Mouse (Mus musculus): ENCODE data around the gene Lrrfip2. TPM values are rescaled to one million over a fixed set of nuclear protein-coding genes. Genes with fewer than 3 reads are reported as not detected.

The Lrrfip2 gene
- total RNA-seq, 2 experiments from 2014 or later = 63.6 to 71.3 TPM

DNA sequence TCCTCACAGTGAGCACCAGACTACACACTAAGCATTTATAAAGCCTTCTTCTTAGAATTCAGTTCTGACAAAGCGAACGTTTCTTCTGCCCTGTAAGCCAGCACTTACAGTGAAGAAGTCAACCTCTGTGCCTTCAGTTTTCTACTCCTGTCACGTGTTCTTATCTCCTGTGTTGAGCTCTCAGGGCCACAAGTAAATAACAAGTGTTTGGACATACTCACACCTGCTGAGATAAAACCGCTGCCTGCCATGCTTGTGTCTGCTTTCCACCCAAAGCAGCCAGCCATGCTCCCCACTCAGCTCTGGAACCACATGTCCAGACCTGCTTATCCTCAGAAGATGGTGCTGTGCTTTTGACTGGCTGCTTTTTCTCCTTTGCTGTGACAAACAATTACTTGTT, 49.2 kb downstream of the Lrrfip2 start:
- no peak for DNase-seq

DNA sequence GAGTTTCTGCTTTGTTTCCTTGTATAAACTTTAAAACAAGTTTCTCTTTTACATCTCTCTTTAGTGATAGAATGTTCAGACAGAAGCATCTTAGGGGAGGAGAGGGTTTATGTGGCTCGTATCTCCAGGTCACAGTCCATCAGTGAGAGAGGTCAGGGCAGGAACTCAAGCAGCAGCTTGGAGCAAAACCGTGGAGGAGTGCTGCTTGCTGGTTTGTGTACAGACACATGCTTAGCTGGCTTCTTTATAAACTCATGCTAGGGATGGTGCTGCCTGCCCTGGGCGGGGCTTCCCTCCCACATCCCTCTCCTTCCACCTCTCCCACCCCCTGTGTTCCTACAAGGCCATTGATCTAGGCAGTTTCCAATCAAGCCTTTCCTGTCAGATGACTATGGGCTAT, 53.0 kb downstream of the Lrrfip2 start:
- no peak for DNase-seq

DNA sequence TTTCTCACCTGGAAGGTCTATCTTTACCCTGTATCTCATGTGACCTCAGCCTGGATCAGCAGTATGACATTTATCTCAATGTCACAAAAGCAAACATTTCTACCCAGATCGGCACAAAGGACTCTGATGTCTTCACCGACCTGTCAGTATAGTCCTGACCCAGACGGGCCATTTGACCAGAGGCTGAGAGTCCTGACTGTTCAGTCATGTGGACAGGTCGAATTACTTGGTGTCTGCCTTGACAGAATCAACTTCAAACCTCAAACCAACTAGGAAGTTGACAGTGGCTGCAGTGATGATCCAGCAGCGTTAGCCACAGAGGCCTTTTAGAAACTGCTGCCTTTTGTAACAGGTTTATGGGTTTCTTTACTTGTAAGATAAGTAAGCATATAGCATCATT, 56.7 kb downstream of the Lrrfip2 start:
- no peak for DNase-seq

DNA sequence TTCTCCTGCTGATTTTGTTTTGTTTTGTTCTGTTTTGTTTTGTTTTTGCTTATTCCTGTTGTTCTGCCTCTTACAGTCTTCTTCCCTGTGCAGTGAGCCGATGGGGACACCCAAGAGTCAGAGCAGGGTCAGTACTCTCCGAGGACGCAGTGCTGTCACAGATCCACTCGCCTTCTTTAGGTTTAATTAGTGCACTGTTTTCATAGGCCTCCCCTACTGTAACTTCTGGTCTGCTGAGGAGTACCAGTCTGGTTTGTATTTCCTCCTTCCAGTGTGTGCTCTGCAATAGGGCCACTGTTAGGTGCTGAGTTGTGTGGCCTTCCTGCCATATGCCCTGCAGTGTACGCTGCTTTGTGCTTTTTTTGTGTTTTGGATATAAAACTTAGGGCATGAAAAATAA, 61.6 kb downstream of the Lrrfip2 start:
- DNase-seq = no peak

DNA sequence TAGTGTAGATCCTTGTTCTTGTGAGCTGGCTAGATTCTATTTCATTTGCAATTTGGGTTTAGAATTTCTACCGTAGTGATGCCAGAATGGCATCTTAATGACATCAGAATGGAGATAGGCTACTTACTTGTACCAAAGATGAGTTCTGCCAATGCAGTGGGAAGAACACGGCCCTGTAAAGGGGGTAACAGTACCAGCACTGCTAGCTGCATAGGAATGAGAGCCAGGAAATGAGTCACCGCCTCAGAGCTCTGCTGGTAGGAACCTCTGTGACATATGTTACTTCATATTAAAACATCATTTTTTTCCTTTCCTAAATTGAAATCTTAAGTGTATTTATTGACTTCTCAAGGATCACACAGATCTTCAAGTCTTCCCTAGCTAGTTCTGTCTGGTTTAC, 64.8 kb downstream of the Lrrfip2 start:
- DNase-seq = no peak

DNA sequence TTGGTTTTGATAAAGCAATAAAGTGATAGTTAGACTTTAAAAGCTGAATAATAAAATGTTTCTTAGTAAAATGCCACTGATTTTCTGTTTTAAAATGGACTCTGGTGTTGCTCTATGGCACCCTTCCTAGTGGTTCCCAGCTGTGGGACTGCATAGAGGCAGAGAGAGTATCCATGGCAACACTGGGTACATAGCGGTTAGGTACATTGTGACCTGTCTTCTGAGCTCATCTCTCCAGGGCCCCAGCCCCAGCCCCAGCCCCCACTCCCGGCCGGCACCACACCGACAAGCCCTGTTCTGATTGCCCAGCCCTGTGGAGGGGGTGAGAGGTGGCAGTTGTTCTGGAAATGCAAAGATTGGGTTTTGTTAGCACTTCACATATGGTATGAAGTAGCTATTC, 67.5 kb downstream of the Lrrfip2 start:
- DNase-seq = peak; percentile 12

DNA sequence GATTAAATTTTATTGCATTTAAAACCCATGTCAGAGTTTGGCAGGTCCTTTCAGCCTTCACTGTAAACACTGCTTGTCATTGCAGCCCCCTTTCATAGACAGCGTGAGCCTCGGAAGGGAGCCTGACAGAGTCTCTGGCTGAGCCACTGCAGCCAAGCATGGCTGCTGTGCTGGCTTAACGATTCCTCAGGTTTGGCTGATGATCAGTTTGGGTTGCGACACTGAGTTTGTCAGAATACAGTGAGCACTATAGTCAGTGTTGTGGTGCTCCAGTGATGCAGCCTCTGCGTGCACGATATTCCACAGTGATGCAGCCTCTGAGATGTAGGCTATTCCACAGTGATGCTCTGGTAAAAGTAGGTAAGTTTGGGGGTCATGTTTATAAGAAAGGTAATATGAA, 69.5 kb downstream of the Lrrfip2 start:
- DNase-seq = no peak

DNA sequence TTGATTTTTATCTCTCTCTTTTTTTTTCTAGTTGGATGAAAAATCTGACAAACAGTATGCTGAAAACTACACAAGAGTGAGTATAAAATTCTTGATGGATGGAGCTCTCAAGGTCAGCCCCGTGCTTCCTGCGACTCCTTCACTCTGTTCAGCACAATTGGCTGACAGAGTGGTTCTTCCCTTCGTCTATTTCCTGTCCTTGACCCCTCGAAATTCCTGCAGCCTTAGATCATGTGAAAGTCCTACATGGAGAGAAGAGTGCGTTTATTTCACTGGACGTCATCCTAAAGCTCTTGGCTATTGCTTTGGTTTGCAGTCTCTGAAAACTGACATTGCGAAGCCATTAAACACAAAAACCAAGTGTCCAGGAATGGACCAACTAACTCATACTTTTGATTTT, 71.3 kb downstream of the Lrrfip2 start:
- DNase-seq = no peak

DNA sequence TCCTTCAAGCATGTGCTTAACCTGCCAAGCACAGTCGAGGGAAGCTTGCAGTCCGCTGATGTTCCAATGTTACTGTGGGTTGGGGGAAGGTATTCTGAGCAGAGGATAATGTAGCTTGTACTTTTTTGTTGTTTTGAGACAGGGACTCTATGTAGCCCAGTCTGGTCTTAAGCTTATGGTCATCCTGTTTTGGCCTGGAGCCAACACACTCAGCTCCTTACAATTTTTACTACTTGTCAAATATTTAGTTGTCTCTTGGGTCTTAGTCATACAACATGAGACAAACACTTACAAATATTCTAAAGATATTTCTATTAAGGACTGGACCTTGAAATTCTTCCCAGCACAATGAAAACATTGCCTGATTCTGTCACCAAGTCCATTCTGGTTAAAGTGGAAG, 75.8 kb downstream of the Lrrfip2 start:
- no peak for DNase-seq

DNA sequence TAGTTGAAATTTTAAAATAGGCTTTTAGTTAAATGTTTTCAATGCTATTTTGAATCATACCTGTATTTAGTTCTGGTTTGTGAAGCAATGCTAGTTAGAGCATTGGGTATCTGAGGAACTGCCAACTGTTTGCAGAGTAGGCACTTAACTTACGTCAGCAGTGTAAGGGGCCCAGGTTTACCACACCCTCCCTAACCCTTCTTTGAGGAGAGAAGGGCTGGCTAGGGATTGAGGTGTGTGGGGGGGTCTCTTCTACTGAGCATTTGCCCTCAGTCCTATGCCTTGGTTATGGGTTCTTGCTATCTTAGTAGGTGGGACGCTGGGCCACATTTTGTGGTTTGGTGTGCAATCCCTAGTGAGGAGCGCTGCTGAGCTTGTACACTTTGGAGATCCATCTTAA, 79.7 kb downstream of the Lrrfip2 start:
- no peak for DNase-seq

DNA sequence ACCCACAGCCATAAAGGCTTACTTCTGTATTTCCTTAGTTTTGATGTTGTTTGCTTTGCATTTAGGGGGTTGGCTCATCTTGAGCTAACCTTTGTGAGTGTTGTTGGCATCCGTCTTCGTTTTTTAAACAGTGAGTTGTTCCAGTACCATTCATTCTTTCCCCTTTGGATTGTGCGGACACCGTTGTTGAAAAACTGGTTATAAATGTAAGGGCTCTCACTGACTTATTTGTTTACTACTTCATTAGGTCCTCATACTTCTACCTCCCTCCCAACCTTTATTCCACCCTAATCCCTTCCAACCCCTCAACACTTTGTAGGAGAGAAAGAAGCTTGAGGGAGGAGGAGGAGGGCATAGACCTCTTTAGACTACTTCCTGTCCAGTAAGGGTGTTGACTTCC, 80.3 kb downstream of the Lrrfip2 start:
- no peak for DNase-seq

DNA sequence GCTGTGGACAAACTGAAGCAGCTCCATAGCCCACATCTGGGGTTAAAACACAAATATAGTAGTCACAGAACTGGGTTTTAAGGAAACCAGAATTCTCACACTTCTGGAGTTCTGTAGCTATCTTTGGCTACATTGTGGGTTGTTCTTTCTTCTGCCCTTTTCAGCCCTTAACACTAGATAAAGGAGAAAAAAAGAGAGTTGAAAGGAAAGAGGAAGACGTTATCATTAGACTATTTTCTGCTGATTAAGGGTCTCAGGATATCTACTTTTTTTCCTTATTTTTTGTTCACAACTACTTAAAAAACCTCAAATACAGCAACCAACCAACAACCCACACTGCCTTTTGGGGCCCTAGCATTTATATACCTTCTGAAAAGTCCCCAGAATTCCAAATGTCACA, 80.9 kb downstream of the Lrrfip2 start:
- no peak for DNase-seq

DNA sequence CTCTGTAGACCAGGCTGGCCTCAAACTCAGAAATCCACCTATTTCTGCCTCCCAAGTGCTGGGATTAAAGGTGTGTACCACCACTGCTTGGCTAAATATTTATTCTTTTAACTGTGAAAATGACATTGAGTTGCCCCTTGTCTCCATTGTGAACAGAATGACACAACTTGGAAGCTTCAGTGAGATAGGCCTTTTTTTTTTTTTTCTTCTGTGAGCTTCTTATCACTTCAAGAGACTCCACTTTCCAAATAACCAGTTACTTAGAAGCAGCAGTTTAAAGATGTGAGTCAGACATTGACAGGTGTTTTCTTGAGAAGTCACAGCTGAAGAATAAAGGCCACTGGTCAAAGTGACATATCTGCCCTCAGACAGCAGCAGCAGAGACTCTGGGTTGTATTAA, 82.8 kb downstream of the Lrrfip2 start:
- DNase-seq = no peak

DNA sequence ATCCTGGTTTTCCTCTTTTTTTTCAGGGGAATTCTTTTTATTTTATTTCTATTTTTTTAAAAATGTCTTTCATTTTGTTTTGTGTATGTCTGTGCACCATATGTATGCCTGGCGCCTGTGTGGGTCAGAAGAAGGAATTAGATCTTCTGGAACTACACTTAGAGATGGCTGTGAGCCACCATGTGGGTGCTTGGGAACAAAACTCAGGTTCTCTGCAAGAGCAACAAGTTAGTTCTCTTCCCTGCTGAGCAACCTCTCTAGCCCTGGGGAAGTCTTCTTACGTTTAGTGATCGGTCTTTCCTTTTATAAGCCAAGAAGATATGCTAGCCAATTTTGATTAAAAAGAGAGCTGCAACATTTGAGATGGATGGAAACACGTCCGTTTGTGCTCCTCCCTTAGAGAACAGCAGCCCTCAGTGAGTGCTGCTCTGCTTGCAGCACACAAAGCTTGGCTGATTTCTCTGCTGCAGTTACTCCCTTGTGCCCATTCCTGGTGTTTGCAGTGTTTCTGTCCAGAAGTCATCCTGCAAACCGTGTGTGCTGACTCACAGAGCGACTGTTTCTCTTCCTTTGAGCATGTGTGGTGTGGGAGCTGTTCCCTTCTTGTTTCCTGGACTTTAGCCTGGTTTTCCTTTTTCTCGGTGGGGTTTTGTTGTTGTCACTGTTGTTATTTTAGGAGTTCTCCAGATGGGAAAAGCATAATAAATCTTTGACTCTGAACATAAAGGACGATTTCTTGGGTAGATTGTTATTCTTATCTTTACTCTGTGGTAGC, 87.4 kb downstream of the Lrrfip2 start:
- peak; percentile 33 for DNase-seq

DNA sequence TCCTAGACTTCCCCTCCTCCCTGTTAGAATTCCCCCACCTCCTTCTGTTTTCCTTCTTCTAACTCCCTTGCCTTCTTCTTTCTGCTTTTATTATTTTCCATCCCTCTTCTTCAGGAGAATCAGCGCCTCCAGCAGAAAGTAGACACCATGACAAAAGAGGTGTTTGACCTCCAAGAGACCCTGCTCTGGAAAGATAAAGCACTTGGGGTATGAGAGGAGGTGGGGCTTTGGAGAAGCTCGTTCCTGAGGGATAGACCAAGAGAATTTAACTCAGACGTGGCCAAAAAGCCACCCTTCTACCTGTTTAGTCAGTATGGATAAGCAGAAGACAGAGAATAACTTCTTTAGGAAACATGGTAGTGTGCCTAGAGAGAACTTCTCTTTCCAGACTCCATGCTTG, 90.3 kb downstream of the Lrrfip2 start:
- no peak for DNase-seq

DNA sequence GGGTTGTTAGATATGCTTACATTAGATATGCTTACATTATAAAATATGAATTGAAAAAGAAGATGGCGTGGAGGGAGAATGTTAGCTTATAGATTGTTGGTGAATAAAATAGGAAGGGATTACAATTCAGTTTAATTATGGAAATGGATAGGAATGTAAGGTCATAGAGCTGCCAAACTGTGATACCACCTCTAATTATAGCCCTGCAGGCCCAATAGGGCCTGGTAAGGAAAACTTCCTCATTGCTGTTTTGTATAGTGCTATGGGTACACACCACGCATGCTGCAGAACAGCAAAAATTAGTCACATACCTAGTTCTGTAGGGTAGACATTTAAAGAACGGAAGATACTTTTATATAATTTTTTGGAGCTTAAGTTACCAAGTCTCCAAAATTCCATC, 90.8 kb downstream of the Lrrfip2 start:
- no peak for DNase-seq

DNA sequence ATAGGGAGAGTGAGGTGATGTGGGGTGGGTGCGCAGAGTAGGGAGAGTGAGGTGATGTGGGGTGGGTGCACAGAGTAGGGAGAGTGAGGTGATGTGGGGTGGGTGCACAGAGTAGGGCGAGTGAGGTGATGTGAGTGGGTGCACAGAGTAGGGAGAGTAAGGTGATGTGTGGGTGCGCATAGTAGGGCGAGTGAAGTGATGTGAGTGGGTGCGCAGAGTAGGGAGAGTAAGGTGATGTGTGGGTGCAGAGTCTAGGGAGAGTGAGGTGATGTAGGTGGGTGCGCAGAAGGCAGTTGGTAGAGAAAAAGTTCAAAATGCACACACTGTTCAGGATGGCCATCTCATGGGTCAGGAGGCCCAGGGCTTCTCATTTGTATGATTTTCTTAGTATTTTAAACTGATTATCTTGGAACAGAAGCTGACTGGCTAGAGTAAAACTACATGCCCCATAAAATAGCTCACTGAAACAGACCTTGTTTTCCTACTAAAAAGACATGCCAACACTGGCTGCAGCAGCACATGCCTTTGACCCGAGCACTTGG, 91.8 kb downstream of the Lrrfip2 start:
- DNase-seq = no peak

DNA sequence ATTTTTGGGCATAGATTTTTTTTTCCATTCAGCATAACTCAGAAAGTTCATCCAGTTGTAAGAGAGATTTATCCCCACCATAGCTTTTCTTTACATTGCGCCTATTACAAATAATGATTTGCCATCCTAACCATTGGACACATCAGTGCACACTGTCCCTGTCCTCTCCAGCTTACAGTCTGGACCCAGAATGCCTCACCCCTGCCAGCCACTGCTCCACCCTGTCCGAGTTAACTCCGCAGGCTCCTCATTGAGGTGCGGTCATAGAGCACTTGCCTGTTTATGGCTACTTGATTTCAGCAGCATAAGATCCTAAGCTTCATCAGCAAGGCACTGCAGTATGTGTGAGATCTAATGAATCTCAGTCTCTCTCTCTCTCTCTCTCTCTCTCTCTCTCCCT, 93.0 kb downstream of the Lrrfip2 start:
- DNase-seq = no peak

DNA sequence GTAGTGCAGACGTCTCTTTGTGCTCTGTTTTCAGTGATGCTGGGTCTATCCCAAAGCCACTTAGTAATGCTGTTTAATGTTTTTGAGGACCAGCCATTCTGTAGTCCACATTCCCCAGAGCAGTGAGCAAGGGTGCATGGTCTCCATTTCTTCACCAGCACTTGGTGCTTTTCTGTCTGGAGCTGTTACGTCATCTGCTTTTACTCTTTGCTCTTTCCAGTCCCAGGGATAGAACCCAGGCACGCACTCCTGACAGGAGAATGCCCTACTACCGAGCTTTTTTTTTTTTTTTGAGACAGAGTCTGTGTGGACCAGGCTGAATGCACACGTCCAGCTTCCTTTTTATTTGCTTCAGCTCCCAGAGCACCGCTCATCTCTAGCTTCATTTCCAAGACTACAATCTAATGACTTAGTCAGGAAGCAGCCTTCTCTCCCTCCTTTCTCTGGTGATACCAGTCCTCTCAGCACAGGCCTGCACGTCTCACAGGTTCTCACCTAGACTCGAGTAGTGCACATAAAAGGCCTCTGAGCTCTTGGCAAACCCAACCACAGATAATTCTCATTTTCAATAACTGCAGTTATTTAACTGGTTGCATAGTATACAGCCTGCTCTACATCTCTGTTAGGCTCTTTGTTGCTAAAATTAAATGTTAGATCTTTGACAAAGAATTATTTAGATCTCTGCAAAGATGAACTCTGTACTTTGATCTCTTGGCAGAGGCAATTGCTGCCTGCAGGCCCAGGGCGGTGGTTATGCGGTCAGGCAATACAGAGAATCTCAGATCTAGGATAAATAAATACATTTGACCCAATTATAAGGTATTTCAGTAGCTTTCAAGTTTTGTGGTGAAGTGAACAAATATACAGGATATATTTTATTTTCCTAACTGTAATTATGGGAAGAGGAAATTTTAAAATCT, 94.0 kb downstream of the Lrrfip2 start:
- DNase-seq = no peak

DNA sequence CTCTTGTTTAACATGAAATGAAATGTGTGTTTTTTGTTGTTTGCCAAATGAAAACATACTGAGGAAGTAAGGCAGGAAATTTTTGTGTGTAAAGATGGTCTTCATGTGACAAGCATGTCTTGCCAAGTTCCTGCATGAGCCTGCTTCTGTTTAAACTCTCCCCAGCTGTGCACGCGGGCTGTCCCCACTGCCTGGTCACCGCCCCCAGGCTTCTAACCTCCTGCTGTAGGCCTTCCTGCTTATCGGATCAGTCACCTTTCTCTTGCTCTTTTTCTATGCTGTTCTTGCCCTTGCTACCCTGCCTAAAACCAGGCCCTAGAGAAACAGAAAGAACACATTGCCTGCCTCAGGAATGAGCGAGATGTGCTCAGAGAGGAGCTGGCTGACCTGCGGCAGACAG, 96.1 kb downstream of the Lrrfip2 start:
- no peak for DNase-seq

DNA sequence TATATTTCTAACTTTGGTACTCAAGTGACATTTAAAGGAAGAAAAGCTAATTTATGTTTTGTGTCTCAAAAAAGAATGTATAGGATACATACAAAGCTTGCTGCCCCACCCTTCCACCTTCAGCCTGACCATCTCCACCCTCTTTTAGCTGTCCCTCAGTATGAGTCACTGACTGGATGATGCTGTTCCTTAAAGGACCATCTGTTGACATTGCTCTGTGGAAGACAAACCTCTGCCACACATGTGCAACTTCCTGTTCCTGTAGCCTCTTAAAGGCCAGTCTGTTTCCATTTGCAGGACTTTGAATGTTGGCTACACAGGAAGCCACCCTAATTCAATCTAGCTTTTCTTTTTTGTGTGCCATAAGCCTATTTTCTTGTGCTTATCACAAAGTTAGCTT, 99.0 kb downstream of the Lrrfip2 start:
- no peak for DNase-seq

DNA sequence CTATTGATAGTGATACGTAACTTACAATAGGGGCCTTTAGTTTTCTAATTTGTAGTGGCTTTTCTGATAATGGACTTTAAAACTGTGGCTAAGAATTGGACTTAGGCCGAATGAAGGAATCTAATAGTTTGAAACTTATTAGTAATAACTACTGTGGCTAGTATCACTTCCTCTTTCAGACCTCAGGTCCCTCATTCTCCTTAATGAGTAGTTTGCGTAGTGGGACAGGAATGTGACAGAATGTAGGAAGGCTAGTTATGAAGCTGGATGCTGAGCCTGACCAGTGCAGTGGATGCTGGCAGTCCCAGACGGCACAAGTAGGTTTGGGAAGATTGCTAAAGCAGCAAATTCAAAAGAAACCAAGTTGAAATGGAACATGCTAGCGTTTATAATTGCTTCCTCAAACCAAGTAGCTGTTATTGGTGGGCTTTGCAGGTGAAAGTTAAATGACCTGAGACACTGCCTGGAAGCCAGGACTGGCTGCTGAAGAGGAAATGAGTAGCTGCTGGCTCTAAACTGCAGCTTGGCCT, 103.2 kb downstream of the Lrrfip2 start:
- DNase-seq = no peak

DNA sequence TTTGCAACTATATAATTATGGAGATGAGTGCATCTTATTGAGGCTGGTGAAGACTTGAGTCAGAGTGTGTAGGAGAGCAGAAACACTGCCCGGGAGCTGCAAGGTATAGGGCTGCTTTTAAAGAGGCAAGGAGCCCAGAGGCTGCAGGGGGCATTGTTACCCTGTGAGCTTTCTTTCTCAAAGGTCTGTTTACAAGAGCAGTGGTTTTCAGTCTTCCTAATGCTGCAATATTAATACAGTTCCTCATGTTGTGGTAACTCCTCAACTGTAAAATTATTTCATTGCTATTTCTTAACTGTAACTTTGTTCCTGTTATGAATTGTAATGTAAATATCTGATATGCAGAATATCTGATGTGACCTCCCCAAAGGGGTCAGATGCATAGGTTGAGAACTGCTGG, 104.2 kb downstream of the Lrrfip2 start:
- no peak for DNase-seq
